Mouse (Mus musculus) MEL-GATA-1-ER (cell line): ENCODE data around the gene Vdr.

Source experiments
- DNase-seq: peaks from one replicate; pipeline ENCODE4 v3.0.0-alpha.2; 2012; ENCODE audit warnings: low read depth; ENCODE audit errors: extremely low read depth

The Vdr gene

GRCm38 (mm10) chr15:97812126-97812525 is 98.3 kb downstream of the Vdr start:
- DNase-seq = no peak

- no peak for DNase-seq
These were observed 99.1 kb downstream of the Vdr start for GRCm38 (mm10) chr15:97811307-97811706.

DNA sequence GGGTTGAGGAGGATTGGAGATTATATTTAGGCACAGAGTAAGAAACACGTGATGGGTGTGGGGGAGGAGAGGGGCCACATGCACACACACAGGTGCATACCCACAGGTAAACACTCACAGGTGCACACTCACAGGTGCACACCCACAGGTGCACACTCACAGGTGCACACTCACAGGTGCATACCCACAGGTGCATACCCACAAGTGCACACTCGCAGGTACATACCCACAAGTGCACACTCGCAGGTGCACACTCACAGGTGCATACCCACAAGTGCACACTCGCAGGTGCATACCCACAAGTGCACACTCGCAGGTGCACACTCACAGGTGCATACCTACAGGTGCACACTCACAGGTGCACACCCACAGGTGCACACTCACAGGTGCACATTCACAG is 100.0 kb downstream of the Vdr start:
- no peak for DNase-seq

DNA sequence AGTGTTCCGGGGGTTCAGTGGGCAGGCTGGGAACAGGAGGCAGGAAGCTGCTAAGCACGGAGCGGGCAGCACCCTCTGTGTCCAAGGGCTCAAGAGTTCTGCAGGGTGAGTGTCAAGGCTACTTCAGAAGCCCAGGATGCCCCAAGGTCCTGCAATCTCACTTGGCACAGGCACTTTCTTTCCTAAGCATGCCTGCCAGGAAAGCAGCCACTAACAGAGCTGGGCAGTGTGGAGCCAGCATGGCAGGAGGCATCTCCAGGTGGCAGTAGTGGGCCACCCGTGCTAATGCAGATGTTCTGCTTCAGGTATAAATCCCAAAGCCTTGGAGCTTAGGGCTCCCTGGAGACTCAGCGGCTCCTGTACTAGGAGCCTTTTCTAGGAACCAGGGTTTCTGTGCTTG is 100.5 kb downstream of the Vdr start:
- DNase-seq = no peak

- DNase-seq = no peak
These were observed 101.2 kb downstream of the Vdr start for GRCm38 (mm10) chr15:97809206-97809605.

DNA sequence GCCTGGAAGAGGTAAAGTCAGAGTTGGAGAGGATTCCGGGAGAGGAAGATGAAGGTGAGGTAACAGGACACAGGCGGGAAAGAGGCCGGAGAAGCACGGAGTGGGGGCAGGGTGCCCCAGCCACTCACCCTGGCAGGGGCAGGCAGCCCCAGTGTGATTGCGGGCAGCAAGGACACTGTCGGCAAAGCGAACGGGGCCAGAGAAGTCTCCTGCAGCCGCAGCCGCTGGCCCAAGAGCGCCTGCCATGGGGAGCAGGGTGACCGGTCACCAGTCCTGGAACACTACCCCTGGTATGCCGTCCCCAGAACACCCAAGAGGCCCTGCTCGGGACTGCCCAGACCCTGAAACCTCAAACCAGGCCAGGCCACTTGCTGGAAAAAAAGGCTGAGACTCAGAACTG is 101.9 kb downstream of the Vdr start:
- no peak for DNase-seq

GRCm38 (mm10) chr15:97807867-97808266 is 102.6 kb downstream of the Vdr start:
- DNase-seq = no peak
